ENCODE assay signal across 8 mouse cellular contexts in genomic region chr14:121879266-121879840, GRCm38 (mm10). TPM values are rescaled to one million over a fixed set of nuclear protein-coding genes. Genes with fewer than 3 reads are reported as not detected.
DNase-seq lines count a peak whose midpoint lies in the region.

No protein-coding gene starts in this region.

- H3K36me3 ChIP-seq in heart, embryonic 10.5 days, result 0 out of 2 replicates have a peak, but pooled peaks cover 2% of the 10 kb centered on the region
- peaks cover 12% of the 10 kb centered on the region for H3K36me3 ChIP-seq in forebrain, embryonic 10.5 days (replicated peaks)
- no peaks in the 10 kb centered on the region for H3K36me3 ChIP-seq in macrophage (ENCODE audit: inconsistent target)

- 19% methylated on average over 16 of the region's 16 CpGs for WGBS in heart, embryonic 10.5 days
- WGBS in forebrain, embryonic 10.5 days, result 26% methylated on average over 16 of the region's 16 CpGs
- 17% methylated on average over 16 of the region's 16 CpGs for WGBS in macrophage (ENCODE audit: missing documents)

- H3K4me3 ChIP-seq in heart, embryonic 10.5 days, result peak overlapping the region; percentile 96
- peak overlapping the region; percentile 94 for H3K4me3 ChIP-seq in forebrain, embryonic 10.5 days
- H3K4me3 ChIP-seq in macrophage (ENCODE audit: inconsistent target), result peak overlapping the region; percentile 49

- H3K9me3 ChIP-seq in heart, embryonic 10.5 days, result no peaks in the 10 kb centered on the region
- H3K9me3 ChIP-seq in forebrain, embryonic 10.5 days, result no peaks in the 10 kb centered on the region

- DNase-seq in heart, embryonic 10.5 days (ENCODE audit: low spot score), result no peak
- no peak for DNase-seq in heart, adult 18-20 months
- peak; percentile 68 to 69 for DNase-seq in CD8-positive naive resting alpha-beta T cell, adult 2 months (ENCODE audit: low read depth in 2 of 2, low spot score in 2 of 2)
- DNase-seq in forebrain, embryonic 10.5 days (ENCODE audit: extremely low spot score, low spot score), result peak; percentile 17
- DNase-seq in kidney, postnatal 4 days, result peak; percentile 22 to 44
- DNase-seq in thymus, postnatal 4 days, result peak; percentile 48
- DNase-seq in cerebellum, postnatal 25 days, result no peak

- no peaks in the 10 kb centered on the region for H3K27me3 ChIP-seq in heart, embryonic 10.5 days (ENCODE audit: insufficient read depth, poor library complexity, severe bottlenecking)
- no peaks in the 10 kb centered on the region for H3K27me3 ChIP-seq in forebrain, embryonic 10.5 days (ENCODE audit: poor library complexity, severe bottlenecking)

- peaks cover 31% of the 10 kb centered on the region for H3K4me1 ChIP-seq in heart, embryonic 10.5 days
- peaks cover 33% of the 10 kb centered on the region for H3K4me1 ChIP-seq in forebrain, embryonic 10.5 days

- H3K27ac ChIP-seq in heart, embryonic 10.5 days, result peak overlapping the region; percentile 95
- H3K27ac ChIP-seq in forebrain, embryonic 10.5 days, result peak overlapping the region; percentile 94
- H3K27ac ChIP-seq in macrophage, result no peak overlapping the region

- H3K79me2 ChIP-seq in macrophage (ENCODE audit: inconsistent target), result peaks cover 55% of the 10 kb centered on the region

RNA-seq across cellular contexts. Expression of gene Ubac2, which starts 0.9 kb away (rescaled TPM):
- polyA plus RNA-seq in heart, embryonic 10.5 days (2016; fragmentation: Nextera tagmentation; extraction: Ambion mirVana), result 63.4 and 68.7 TPM in 2 replicates
- 10 to 100 TPM; 28.9 to 31.0 TPM for total RNA-seq in heart, adult 18-20 months (2021)
- 80.7 and 83.1 TPM in 2 replicates for polyA plus RNA-seq in forebrain, embryonic 10.5 days (2016; fragmentation: Nextera tagmentation; extraction: Ambion mirVana)
- total RNA-seq in macrophage (2018; cell fraction: chromatin; rRNA removed), result 10 to 100 TPM in 24 of 26 experiments, 1 to 10 TPM in 2; 7.3 to 30.5 (median 18.2) TPM
- total RNA-seq in macrophage (2018; cell fraction: cytosol; rRNA removed), result 10 to 100 TPM; 16.4 to 36.6 (median 25.8) TPM
- total RNA-seq in macrophage (2018; cell fraction: nucleus; rRNA removed), result 10 to 100 TPM; 10.4 to 35.9 (median 23.6) TPM
- polyA plus RNA-seq in macrophage (2018), result 14.7 to 27.5 TPM (median 24.4 TPM) in 3 replicates

RNA-seq across cellular contexts. Expression of gene Gpr18, which starts 36.2 kb away (rescaled TPM):
- 0.34 TPM in 1 of 2 replicates, not detected in the other for polyA plus RNA-seq in heart, embryonic 10.5 days (2016; fragmentation: Nextera tagmentation; extraction: Ambion mirVana)
- 1 to 10 TPM in 1 of 2 experiments, under 1 TPM in 1; 0.22 to 1.8 TPM for total RNA-seq in heart, adult 18-20 months (2021)
- 0.23 and 0.55 TPM in 2 replicates for polyA plus RNA-seq in forebrain, embryonic 10.5 days (2016; fragmentation: Nextera tagmentation; extraction: Ambion mirVana)
- total RNA-seq in macrophage (2018; cell fraction: chromatin; rRNA removed), result 1 to 10 TPM in 6 of 26 experiments, under 1 TPM in 8, not detected in 12; 0.33 to 5.1 (median 0.94) TPM
- total RNA-seq in macrophage (2018; cell fraction: cytosol; rRNA removed), result 10 to 100 TPM in 1 of 26 experiments, 1 to 10 TPM in 14, under 1 TPM in 11; 0.12 to 14.1 (median 2.8) TPM
- total RNA-seq in macrophage (2018; cell fraction: nucleus; rRNA removed), result 10 to 100 TPM in 1 of 26 experiments, 1 to 10 TPM in 14, under 1 TPM in 1, not detected in 10; 0.44 to 13.9 (median 3.5) TPM
- polyA plus RNA-seq in macrophage (2018), result 0.20 to 0.28 TPM (median 0.22 TPM) in 3 replicates

Comparison
In these comparisons a context has a peak if more than half of its experiments do, and no peak if none do; other contexts are left out.
1. DNase-seq: peak in CD8-positive naive resting alpha-beta T cell, adult 2 months (2 of 2), forebrain, embryonic 10.5 days (single experiment), kidney, postnatal 4 days (2 of 2) and thymus, postnatal 4 days (single experiment); none in heart, embryonic 10.5 days (single experiment), heart, adult 18-20 months (0 of 2) and cerebellum, postnatal 25 days (0 of 2).
2. Peak in every context shown above with its lines, with median percentiles within 50 percentile points of each other: H3K4me3 ChIP-seq.